Mouse (Mus musculus) liver, adult 2 months (tissue): ENCODE results near the gene Ms4a18. TPM values are rescaled to one million over a fixed set of nuclear protein-coding genes. Genes with fewer than 3 reads are reported as not detected.

Experiments
- DNase-seq: peaks from one replicate; pipeline ENCODE4 v3.0.0-alpha.2; 2011; ENCODE audit warnings: low read depth, low spot score; ENCODE audit errors: extremely low read depth
- H3K27ac ChIP-seq: fragments of 200-500 bp; replicated peaks from 2 replicates; pipeline ENCODE4 v1.5.1; 2012; ENCODE audit warnings: low read depth, mild to moderate bottlenecking, control low read depth, inconsistent platforms, low read length; ENCODE audit not compliant: insufficient read depth
- H3K27me3 ChIP-seq: fragments of 200-500 bp; 2 replicates; pipeline ENCODE4 v1.6.1; 2012; ENCODE audit warnings: mild to moderate bottlenecking, moderate library complexity, low read length, inconsistent platforms; ENCODE audit not compliant: control insufficient read depth, insufficient read depth
- H3K36me3 ChIP-seq: fragments of 200-500 bp; 2 replicates; pipeline ENCODE4 v1.6.1; 2012; ENCODE audit warnings: low read length, inconsistent platforms; ENCODE audit not compliant: control insufficient read depth, insufficient read depth
- H3K4me1 ChIP-seq: fragments of 200-500 bp; 2 replicates; pipeline ENCODE4 v1.6.1; 2011; ENCODE audit warnings: low read length; ENCODE audit not compliant: control insufficient read depth, insufficient read depth
- H3K4me3 ChIP-seq: fragments of 200-500 bp; 2 replicates; pipeline ENCODE4 v1.5.1; 2011; ENCODE audit warnings: low read depth, mild to moderate bottlenecking, control low read depth, low read length, moderate library complexity; ENCODE audit not compliant: insufficient read depth
- H3K79me2 ChIP-seq: fragments of 200-500 bp; 2 replicates; pipeline ENCODE4 v1.6.1; 2012; ENCODE audit warnings: inconsistent platforms, mild to moderate bottlenecking, low read length, moderate library complexity; ENCODE audit not compliant: control insufficient read depth, insufficient read depth
- H3K9ac ChIP-seq: fragments of 200-500 bp; 2 replicates; pipeline ENCODE4 v1.6.1; 2012; ENCODE audit warnings: low read depth, mild to moderate bottlenecking, control low read depth, inconsistent platforms, low read length
- CTCF ChIP-seq: fragments of 200-500 bp; IDR thresholded peaks from 2 replicates; pipeline ENCODE4 v1.5.1; 2011; ENCODE audit warnings: low read depth, low read length, control low read depth
- POLR2A ChIP-seq: fragments of 200-500 bp; IDR thresholded peaks from 2 replicates; pipeline ENCODE4 v1.6.1; 2011; ENCODE audit warnings: low read length, control low read depth; ENCODE audit not compliant: insufficient read depth; ENCODE audit errors: extremely low read depth
- WGBS: fragments of 180-500 bp; shearing (Covaris S2); methylation state at CpG from one replicate; pipeline ENCODE4 v1.1.7; 2018; 5-methylcytosine and 5-hydroxymethylcytosine counted together
- polyA plus RNA-seq: library from polyadenylated mRNA; depleted of rRNA; stranded (reverse); fragments of >200 nt; gene quantifications from 2 replicates; pipeline ENCODE4 v1.2.3, GENCODE M21; 2012
- total RNA-seq: library from RNA; depleted of rRNA; stranded (reverse); fragments of >200 nt; gene quantifications from 2 replicates; pipeline ENCODE4 v1.2.3, GENCODE M21; 2014

Gene Ms4a18
- total and polyA plus RNA-seq, 2 experiments: not detected

DNA sequence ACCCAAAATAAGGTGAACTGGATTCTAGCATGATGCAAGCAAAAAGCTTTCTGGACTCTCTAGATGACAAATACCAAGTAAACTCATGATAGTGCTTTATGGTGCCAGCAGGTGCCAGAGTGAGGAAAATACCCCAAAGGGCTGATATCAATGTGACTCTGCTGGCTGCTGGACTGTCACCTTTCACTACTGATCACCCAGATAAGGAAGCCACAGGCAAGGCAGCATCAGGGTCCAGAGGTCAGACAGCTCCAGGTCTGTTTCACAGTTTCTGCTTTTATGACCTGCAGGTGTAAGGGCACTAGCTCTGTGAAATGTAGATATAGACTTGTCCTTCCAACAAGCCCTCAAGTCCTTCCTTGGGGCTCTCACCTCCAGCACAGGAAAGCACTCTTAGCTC lies 2.4 kb downstream of the Ms4a18 start:
- H3K27me3 ChIP-seq: no peaks in the 10 kb centered on the region
- peak; percentile 80 for DNase-seq
- no peaks in the 10 kb centered on the region for H3K36me3 ChIP-seq
- peaks cover 4% of the 10 kb centered on the region for H3K4me1 ChIP-seq
- H3K9ac ChIP-seq: no peak overlapping the region
- H3K27ac ChIP-seq: no peak overlapping the region
- TF ChIP-seq POLR2A: no peak
- no peak for TF ChIP-seq CTCF
- H3K4me3 ChIP-seq: no peak overlapping the region
- H3K79me2 ChIP-seq: no peaks in the 10 kb centered on the region

DNA sequence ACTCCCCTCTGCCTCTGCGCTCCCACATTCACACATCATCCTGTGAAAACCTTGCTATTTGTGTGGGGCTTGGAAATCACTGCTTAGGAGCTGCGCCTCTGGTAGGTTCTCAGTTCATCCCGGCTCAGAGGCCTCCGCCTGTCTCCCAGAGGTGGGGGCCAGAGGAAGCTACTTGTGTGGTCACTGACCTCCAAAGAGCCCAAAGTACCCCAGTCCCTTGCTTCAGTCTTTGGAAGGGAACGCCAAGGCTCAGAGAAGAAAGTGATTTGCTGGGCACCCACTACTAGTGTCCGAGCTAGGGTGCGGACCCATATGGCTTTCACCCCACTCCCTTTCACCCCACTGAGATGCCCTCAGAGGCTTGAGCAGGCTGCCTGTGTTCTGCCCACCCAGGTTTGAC lies 24.7 kb downstream of the Ms4a18 start, which contains the start of gene Ms4a15:
TSS of gene Ms4a15 (minus strand) at position 101 of the 400 bp plus-strand sequence.
- no peaks in the 10 kb centered on the region for H3K36me3 ChIP-seq
- DNase-seq: no peak
- H3K79me2 ChIP-seq: no peaks in the 10 kb centered on the region
- H3K4me1 ChIP-seq: no peaks in the 10 kb centered on the region
- H3K9ac ChIP-seq: no peak within 1 kb of the TSS
- no peak within 1 kb of the TSS for H3K4me3 ChIP-seq
- no peak within 1 kb of the TSS for H3K27ac ChIP-seq
- no peak for TF ChIP-seq POLR2A
- TF ChIP-seq CTCF: no peak
- WGBS: 94% methylated on average over 7 of the region's 7 CpGs
- no peaks in the 10 kb centered on the region for H3K27me3 ChIP-seq

DNA sequence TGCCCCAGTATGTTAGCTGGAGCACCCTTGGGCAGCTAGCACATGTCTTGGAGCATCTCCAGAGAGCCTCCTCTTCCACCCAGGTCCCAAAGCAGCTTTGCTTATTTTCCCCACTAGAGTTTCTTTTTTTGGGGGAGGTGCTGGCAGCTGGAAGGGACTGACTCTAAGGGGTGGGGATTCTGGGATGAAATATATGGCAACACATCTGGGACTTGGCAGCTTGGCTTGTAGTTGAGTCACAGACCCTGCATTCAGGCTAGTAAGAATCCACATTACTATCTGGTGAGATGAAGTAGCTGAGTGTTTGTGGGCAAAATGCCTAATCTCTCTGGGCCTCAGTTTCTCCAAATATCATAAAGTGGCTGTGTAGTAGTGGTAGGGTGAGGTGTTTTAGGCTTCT lies 25.9 kb downstream of the Ms4a18 start:
- no peaks in the 10 kb centered on the region for H3K27me3 ChIP-seq
- no peak overlapping the region for H3K9ac ChIP-seq
- H3K4me1 ChIP-seq: no peaks in the 10 kb centered on the region
- no peak overlapping the region for H3K27ac ChIP-seq
- no peaks in the 10 kb centered on the region for H3K79me2 ChIP-seq
- no peak overlapping the region for H3K4me3 ChIP-seq
- DNase-seq: no peak
- no peak for TF ChIP-seq POLR2A
- TF ChIP-seq CTCF: no peak
- no peaks in the 10 kb centered on the region for H3K36me3 ChIP-seq

DNA sequence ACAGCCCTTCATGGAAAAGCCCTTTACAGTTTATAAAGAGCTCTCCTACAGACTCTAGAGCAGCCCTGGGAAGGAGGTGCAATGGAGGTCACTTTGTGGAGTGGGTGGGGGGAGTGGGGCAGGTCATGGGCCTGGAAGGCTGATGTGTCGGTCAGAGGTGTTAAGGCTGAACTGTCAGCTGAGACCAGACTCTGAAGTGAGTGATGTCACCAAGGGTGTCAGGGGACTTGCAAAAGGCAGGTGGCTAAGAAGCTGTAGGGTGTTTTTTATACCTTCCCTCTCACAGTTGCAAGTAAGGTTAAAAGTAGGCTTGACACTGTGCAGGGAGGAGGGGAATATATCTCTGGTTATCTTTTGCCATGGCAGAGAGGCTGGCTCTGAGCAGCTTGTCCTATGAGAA lies 27.1 kb downstream of the Ms4a18 start:
- no peaks in the 10 kb centered on the region for H3K27me3 ChIP-seq
- no peaks in the 10 kb centered on the region for H3K36me3 ChIP-seq
- TF ChIP-seq CTCF (no peak), POLR2A (no peak)
- no peaks in the 10 kb centered on the region for H3K79me2 ChIP-seq
- H3K27ac ChIP-seq: no peak overlapping the region
- WGBS: 79% methylated on average over 1 of the region's 1 CpGs
- no peak overlapping the region for H3K9ac ChIP-seq
- H3K4me1 ChIP-seq: no peaks in the 10 kb centered on the region
- no peak for DNase-seq
- no peak overlapping the region for H3K4me3 ChIP-seq

DNA sequence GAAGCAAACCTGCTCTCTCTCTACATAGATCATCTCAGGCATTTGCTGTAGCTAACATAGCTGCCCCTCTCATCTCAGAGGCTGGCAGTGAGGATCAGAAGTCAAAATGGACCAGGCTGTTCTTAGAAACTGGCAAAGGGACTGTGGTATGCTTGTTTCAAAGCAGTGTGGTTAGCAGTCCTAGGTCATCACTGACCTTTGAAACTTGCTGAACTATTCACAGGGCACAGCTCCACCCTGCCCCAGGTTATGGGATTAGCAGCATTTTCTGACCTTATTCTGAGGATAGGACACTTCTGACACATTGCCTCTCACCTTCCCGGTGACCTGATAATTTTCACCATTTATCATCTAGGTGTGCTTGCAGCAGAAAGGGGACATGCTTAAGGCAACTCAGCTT lies 29.3 kb downstream of the Ms4a18 start:
- Histone ChIP-seq H3K36me3 (no peaks in the 10 kb centered on the region), H3K4me1 (no peaks in the 10 kb centered on the region), H3K9ac (no peak overlapping the region), H3K27me3 (no peaks in the 10 kb centered on the region), H3K79me2 (no peaks in the 10 kb centered on the region), H3K4me3 (no peak overlapping the region), H3K27ac (no peak overlapping the region)
- WGBS: 88% methylated on average over 1 of the region's 1 CpGs
- DNase-seq: no peak
- TF ChIP-seq POLR2A: no peak
- no peak for TF ChIP-seq CTCF

DNA sequence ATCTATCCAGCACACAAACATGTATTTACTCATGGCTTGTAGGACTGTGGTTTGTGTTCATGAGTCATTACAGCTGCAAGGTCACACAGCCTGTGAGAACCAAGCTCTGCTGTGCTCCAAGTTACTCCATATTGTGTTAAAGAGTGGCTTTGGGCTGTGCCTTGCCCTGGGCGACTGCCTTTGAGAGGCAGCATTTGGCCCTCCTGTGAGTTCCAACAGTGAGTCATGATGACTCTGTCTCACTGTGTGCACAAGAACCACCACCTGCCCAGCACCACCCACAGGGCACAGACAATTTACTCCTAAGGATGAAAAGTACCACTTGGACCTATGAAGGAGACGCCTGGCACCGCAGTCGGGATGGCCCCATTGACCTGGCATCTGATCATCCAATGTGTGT lies 31.9 kb downstream of the Ms4a18 start:
- WGBS: 93% methylated on average over 4 of the region's 4 CpGs

More for the DNA sequence above, 31.9 kb downstream of the Ms4a18 start:
- H3K36me3 ChIP-seq: no peaks in the 10 kb centered on the region
- H3K79me2 ChIP-seq: no peaks in the 10 kb centered on the region
- no peak for DNase-seq
- no peak overlapping the region for H3K9ac ChIP-seq
- no peak overlapping the region for H3K27ac ChIP-seq
- H3K27me3 ChIP-seq: no peaks in the 10 kb centered on the region
- H3K4me1 ChIP-seq: no peaks in the 10 kb centered on the region
- TF ChIP-seq POLR2A (no peak), CTCF (no peak)
- H3K4me3 ChIP-seq: no peak overlapping the region
